Mouse (Mus musculus) cerebellum, postnatal 14 days (tissue): ENCODE data around the gene Maats1.

Source experiments
- DNase-seq, 2 experiments: peaks; one replicate each; pipeline ENCODE4 v3.0.0; 2021; ENCODE audit warnings: mixed read lengths in 2 of 2

Gene Maats1

GRCm38 (mm10) chr16:38341396-38342324 lies at the start of gene Maats1:
Maats1 (minus strand) TSS chr16:38342143.
- peak; percentile 69 to 75 for DNase-seq

DNA sequence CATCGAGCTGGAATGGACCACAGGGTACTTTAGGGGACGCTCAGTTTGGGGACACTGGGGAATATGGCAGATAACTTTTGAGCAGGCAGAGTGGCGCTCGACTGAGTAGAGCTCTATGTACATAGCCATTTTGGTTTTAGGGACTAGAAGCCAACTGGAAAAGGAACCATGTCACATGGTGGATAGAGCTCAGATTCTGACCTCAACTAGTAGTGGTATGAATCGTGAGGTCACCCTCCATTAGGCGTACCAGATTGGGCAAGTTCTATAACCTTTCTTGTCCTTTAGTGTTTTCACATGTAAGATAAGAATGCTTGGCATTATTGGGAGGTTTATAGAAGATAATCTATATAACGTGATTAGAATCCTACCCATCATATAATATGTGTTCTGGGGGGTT lies 48.4 kb upstream of the Maats1 start:
- no peak for DNase-seq

DNA sequence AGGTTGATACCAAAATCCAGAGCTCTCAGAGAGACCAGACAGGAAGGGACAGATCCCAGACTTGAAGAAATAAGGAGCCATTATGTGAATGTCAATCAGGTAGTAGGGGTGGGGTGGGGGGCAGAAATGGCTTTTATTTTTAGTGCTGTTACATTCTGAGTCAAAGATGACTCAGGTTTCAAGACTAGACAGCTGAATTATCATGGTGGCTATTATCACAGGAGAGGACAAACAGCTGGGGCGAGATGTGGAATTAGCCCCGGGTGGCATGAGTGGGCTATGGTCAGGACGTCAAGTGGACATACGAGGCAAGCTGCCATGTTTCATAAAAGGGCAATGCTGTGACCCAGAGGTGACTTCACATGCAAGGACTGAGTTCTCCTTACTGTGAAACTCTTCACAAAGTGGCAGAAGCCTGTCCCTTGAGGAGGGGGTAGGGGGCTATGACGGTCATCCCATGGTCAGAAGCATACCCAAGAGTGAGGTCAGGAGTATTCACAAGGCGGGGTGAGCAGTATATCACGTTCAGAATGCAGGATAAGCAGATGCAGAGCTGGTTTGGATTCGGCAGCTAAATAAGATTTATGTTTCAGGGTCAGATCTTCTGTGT lies 47.4 kb upstream of the Maats1 start:
- DNase-seq = no peak

GRCm38 (mm10) chr16:38388757-38389156 lies 46.8 kb upstream of the Maats1 start:
- no peak for DNase-seq

DNA sequence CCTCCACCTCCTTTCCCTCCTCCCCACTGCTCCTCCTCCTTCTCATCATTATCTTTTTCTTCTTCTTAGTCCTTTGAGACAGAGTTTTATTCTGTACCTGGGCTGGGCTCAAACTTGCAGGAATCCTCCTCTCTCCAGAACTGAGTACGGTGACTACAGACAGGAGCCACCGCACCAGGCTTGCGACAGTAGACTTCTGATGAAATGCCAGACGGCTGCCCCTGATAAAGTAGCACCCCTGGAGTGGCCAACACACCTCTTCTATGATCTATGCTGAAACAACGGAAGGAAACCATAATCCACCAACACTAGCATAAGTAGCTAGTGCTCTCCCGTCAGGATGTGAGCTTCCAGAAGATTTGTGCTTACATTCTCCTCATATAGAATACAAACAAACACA lies 45.4 kb upstream of the Maats1 start:
- no peak for DNase-seq

DNA sequence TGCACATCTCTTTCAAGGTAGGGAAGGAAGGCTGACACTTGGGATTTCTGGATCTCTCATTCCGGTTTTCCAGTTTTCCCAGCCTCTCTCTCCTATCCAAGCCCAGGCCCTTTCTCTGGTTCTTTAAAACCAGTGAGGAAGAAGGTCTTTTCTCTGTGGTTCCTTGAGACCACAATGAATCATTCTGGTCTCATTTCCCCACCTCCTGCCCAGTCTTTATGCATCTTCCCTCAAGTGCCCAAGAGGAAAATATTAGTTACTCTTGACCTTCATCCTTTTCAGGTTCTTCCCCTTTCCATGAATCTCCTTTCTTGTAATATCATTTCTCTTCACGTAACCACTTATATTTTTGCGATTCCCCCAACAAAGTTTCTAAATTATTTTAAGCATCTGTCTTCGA lies 43.8 kb upstream of the Maats1 start:
- no peak for DNase-seq

- no peak for DNase-seq
Measured at GRCm38 (mm10) chr16:38385184-38385634, 43.3 kb upstream of the Maats1 start.

GRCm38 (mm10) chr16:38383683-38384082 lies 41.7 kb upstream of the Maats1 start:
- no peak for DNase-seq

DNA sequence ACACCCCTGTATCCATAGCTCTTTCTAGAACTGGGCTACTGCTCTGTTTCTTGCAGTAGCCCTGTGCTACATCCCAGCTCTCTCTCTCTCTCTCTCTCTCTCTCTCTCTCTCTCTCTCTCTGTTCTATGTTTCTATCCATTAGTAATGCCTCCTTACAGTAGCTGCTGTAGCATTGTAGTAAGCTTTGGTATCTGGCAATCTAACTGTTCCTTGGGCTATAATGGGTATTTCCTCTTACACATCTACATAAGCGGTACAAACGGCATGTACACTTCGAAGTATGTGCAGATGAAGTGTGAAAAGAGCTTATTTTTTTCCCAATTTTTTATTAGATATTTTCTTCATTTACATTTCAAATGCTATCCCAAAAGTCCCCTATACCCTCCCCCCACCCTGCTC lies 38.0 kb upstream of the Maats1 start:
- DNase-seq = no peak

- DNase-seq = no peak
Measured at GRCm38 (mm10) chr16:38379493-38379892, 37.5 kb upstream of the Maats1 start.

DNA sequence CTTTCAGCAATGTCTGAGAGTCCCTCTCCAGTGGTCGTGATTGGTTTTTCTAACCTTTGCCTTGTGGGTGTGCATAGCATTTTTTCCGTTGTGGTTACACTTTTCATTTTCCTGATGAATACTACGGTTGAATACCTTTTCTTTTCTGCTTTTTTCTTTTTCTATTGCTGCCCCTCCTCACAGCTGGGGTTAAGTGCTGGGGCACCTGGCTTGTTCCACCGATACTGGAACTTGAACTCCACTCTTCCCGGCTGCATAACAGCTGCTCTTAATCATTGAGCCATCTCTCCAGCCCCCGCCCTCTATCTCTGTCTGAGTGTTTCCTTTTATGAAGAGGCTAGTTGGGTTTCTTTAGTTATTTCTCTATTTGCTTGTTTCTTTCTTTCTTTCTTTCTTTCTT lies 37.1 kb upstream of the Maats1 start:
- DNase-seq = no peak

DNA sequence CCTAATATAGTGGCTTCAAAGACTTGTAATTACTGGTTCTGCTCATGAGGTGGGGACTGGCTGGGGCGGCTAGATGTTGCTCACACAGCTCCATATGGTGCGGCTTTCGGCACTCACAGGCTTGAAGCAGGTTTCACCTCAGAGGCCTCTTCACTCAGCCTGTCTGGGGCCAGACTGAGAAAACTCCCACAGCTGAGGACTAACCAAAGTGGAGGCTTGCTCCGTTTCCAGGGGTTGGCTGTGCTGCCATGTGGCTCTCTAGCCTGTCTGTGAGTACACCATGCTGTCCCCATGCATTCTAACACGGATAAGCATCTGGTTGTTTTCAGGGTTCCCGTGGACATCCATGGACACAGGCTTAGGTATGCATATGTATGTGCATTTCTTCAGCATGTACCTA lies 36.6 kb upstream of the Maats1 start:
- no peak for DNase-seq

GRCm38 (mm10) chr16:38377546-38377945 lies 35.6 kb upstream of the Maats1 start:
- peak in 1 of 2 experiments; percentile 27 for DNase-seq

- peak in 1 of 2 experiments; percentile 36 for DNase-seq
Measured at GRCm38 (mm10) chr16:38376841-38377249, 34.9 kb upstream of the Maats1 start.

- DNase-seq = peak; percentile 69 to 74
Measured at GRCm38 (mm10) chr16:38376163-38376840, 34.4 kb upstream of the Maats1 start.

GRCm38 (mm10) chr16:38375182-38375581 lies 33.2 kb upstream of the Maats1 start:
- DNase-seq = no peak

GRCm38 (mm10) chr16:38374379-38375140 lies 32.6 kb upstream of the Maats1 start:
- peak in 1 of 2 experiments; percentile 12 for DNase-seq

DNA sequence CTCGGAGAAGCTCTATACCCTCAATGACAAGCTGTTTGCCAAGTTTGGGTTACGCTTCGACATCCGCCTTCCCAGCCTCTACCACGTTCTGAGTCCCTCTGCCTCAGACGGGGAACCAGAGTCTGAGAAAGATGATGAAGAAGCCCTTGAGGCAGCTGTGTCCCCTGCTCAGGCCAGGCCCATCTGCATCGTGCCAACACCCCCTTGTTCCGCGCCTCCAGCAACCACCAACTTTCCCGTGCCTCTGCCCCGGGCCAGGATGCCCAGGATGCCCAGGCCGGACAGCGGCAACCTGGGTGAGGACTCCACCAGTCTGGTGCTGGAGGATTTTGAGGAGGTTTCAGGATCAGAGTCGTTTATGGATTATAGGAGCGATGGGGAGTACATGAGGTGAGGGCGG lies 32.0 kb upstream of the Maats1 start:
- DNase-seq = no peak

DNA sequence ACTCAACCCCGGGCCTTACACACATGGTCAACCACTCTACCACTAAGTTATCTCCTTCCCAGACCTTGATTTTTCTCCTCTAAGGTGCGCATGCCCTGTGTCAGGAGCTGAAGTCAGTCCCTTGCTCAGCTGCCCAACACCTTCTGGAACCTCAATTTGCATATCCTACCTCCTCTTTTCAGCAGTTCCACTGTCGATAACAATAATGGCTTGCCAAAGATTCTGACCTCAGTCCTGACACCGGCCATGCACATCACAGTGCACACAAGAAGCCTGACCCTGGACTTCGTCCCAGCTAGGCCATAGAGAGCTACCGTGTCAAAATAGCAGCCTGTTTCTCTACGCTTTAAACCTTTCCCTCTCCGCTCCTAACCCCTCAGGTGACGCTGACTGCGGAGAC lies 31.5 kb upstream of the Maats1 start:
- DNase-seq = no peak

- DNase-seq = no peak
Measured at GRCm38 (mm10) chr16:38372876-38373275, 30.9 kb upstream of the Maats1 start.

- no peak for DNase-seq
Measured at GRCm38 (mm10) chr16:38371705-38372296, 29.9 kb upstream of the Maats1 start.
